Mouse (Mus musculus): ENCODE data around the gene Mafg. TPM values are rescaled to one million over a fixed set of nuclear protein-coding genes. Genes with fewer than 3 reads are reported as not detected.

Mafg gene
- polyA plus RNA-seq, 1 experiment from 2014 or later, result 37.5 TPM

GRCm38 (mm10) chr11:120579316-120580107 is 53.9 kb downstream of the Mafg start:
- Histone ChIP-seq H3K9me3 (replicated peaks; ENCODE audit: control insufficient read depth, low read length, poor library complexity, severe bottlenecking) (no peaks in the 10 kb centered on the region), H3K4me2 (ENCODE audit: low read length) (peak overlapping the region; percentile 99), H3K4me3 (ENCODE audit: low read depth, low read length) (peak overlapping the region; percentile 86), H3K27ac (ENCODE audit: low read length) (peak overlapping the region; percentile 90), H3K4me1 (ENCODE audit: control insufficient read depth, insufficient read depth, low read length) (peaks cover 24% of the 10 kb centered on the region), H3K9ac (ENCODE audit: low read depth, low read length) (peak overlapping the region; percentile 99), H3K27me3 (ENCODE audit: control insufficient read depth, insufficient read depth, low read depth, low read length) (no peaks in the 10 kb centered on the region), H3K36me3 (ENCODE audit: control insufficient read depth, insufficient read depth, low read length) (peaks cover 19% of the 10 kb centered on the region)
- ATAC-seq, result no peak
- 62% methylated on average over 15 of the region's 15 CpGs for WGBS

DNA sequence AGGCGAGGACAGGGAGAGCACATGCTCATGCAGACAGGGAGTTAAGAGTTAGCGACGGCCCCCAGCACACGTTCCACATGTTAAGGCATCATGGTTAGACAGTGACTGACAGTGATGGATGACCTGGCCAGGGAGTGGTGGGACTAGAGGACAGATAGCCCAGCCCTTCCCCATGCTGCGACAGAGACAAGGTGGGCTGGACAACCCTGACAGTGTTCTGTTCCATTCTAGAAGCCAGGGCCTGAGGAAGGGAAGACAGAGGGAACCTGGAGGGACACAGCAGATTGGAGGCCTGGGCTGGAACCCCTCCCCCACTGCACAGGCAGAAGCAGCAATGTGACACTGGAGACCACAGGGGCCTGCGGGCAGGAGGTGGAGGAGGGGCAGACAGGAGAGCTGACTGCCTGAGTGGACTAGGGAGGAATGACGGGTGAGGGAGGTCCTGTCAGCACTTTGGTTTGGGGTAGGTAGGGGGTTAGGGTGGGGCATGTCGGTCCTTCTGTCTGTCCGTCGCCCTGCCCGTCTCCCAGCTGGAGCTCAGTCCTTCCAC is 54.6 kb downstream of the Mafg start:
- H3K27ac ChIP-seq (ENCODE audit: low read length), result no peak overlapping the region
- no peak for ATAC-seq

DNA sequence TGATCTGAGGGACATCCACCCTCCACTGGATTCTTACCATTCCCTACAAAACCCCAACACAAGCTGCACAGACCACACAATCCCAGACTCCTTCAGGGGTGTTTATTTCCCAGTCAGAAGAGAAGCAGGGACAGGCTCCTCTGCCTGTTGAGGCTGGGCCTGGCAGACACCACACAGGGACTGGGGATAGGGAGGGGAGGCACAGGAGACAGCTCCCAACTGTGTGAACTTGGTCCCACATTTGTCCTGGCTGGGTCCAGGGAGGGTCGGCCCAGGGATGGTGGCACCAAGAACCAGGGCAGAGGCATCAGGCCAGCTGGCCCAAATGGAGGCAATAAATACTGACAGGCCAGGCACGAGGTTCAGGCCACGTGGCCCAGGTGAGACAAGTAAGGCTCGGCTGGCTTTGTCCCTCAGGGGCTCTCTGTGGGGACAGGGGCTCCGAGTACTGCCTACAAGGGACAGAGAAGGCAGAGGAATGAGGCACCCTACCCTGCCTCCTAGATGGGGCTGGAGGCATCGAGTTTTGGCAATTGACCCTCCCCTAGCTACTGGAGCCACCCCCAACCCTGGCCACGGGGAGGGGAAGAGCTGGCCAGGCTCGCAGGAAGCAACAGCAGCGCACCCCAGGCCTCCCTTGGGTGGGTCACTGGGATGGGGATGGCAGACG is 55.2 kb downstream of the Mafg start:
- no peak overlapping the region for H3K9ac ChIP-seq (ENCODE audit: low read depth, low read length)
- WGBS, result 88% methylated on average over 10 of the region's 10 CpGs
- H3K9me3 ChIP-seq (replicated peaks; ENCODE audit: control insufficient read depth, low read length, poor library complexity, severe bottlenecking), result no peaks in the 10 kb centered on the region
- ATAC-seq, result no peak
- H3K4me1 ChIP-seq (ENCODE audit: control insufficient read depth, insufficient read depth, low read length), result peaks cover 32% of the 10 kb centered on the region
- H3K36me3 ChIP-seq (ENCODE audit: control insufficient read depth, insufficient read depth, low read length), result peaks cover 19% of the 10 kb centered on the region
- no peaks in the 10 kb centered on the region for H3K27me3 ChIP-seq (ENCODE audit: control insufficient read depth, insufficient read depth, low read depth, low read length)
- H3K4me3 ChIP-seq (ENCODE audit: low read depth, low read length), result no peak overlapping the region
- H3K27ac ChIP-seq (ENCODE audit: low read length), result no peak overlapping the region
- no peak overlapping the region for H3K4me2 ChIP-seq (ENCODE audit: low read length)

More for the DNA sequence above, 54.6 kb downstream of the Mafg start:
- H3K9me3 ChIP-seq (replicated peaks; ENCODE audit: control insufficient read depth, low read length, poor library complexity, severe bottlenecking), result no peaks in the 10 kb centered on the region
- H3K4me3 ChIP-seq (ENCODE audit: low read depth, low read length), result no peak overlapping the region
- WGBS, result 92% methylated on average over 11 of the region's 11 CpGs
- no peak overlapping the region for H3K4me2 ChIP-seq (ENCODE audit: low read length)
- no peak overlapping the region for H3K9ac ChIP-seq (ENCODE audit: low read depth, low read length)
- H3K27me3 ChIP-seq (ENCODE audit: control insufficient read depth, insufficient read depth, low read depth, low read length), result no peaks in the 10 kb centered on the region
- H3K4me1 ChIP-seq (ENCODE audit: control insufficient read depth, insufficient read depth, low read length), result peaks cover 32% of the 10 kb centered on the region
- H3K36me3 ChIP-seq (ENCODE audit: control insufficient read depth, insufficient read depth, low read length), result peaks cover 19% of the 10 kb centered on the region

GRCm38 (mm10) chr11:120577211-120578023 is 56.0 kb downstream of the Mafg start:
- H3K4me2 ChIP-seq (ENCODE audit: low read length), result no peak overlapping the region
- H3K27ac ChIP-seq (ENCODE audit: low read length), result no peak overlapping the region
- no peak overlapping the region for H3K4me3 ChIP-seq (ENCODE audit: low read depth, low read length)
- 78% methylated on average over 7 of the region's 7 CpGs for WGBS
- peaks cover 19% of the 10 kb centered on the region for H3K36me3 ChIP-seq (ENCODE audit: control insufficient read depth, insufficient read depth, low read length)
- peaks cover 31% of the 10 kb centered on the region for H3K4me1 ChIP-seq (ENCODE audit: control insufficient read depth, insufficient read depth, low read length)
- H3K9me3 ChIP-seq (replicated peaks; ENCODE audit: control insufficient read depth, low read length, poor library complexity, severe bottlenecking), result no peaks in the 10 kb centered on the region
- H3K27me3 ChIP-seq (ENCODE audit: control insufficient read depth, insufficient read depth, low read depth, low read length), result no peaks in the 10 kb centered on the region
- no peak for ATAC-seq
- no peak overlapping the region for H3K9ac ChIP-seq (ENCODE audit: low read depth, low read length)

- H3K4me3 ChIP-seq (ENCODE audit: low read depth, low read length), result no peak overlapping the region
- ATAC-seq, result no peak
- H3K9ac ChIP-seq (ENCODE audit: low read depth, low read length), result no peak overlapping the region
- H3K4me1 ChIP-seq (ENCODE audit: control insufficient read depth, insufficient read depth, low read length), result peaks cover 31% of the 10 kb centered on the region
- no peaks in the 10 kb centered on the region for H3K9me3 ChIP-seq (replicated peaks; ENCODE audit: control insufficient read depth, low read length, poor library complexity, severe bottlenecking)
- no peaks in the 10 kb centered on the region for H3K27me3 ChIP-seq (ENCODE audit: control insufficient read depth, insufficient read depth, low read depth, low read length)
- H3K36me3 ChIP-seq (ENCODE audit: control insufficient read depth, insufficient read depth, low read length), result peaks cover 19% of the 10 kb centered on the region
- no peak overlapping the region for H3K27ac ChIP-seq (ENCODE audit: low read length)
- WGBS, result 90% methylated on average over 3 of the region's 3 CpGs
- no peak overlapping the region for H3K4me2 ChIP-seq (ENCODE audit: low read length)
Measured at GRCm38 (mm10) chr11:120576365-120576981, 56.9 kb downstream of the Mafg start.

- Histone ChIP-seq H3K9ac (ENCODE audit: low read depth, low read length) (no peak overlapping the region), H3K4me1 (ENCODE audit: control insufficient read depth, insufficient read depth, low read length) (peaks cover 34% of the 10 kb centered on the region), H3K27ac (ENCODE audit: low read length) (no peak overlapping the region), H3K36me3 (ENCODE audit: control insufficient read depth, insufficient read depth, low read length) (peaks cover 19% of the 10 kb centered on the region), H3K9me3 (replicated peaks; ENCODE audit: control insufficient read depth, low read length, poor library complexity, severe bottlenecking) (no peaks in the 10 kb centered on the region), H3K27me3 (ENCODE audit: control insufficient read depth, insufficient read depth, low read depth, low read length) (no peaks in the 10 kb centered on the region), H3K4me3 (ENCODE audit: low read depth, low read length) (no peak overlapping the region), H3K4me2 (ENCODE audit: low read length) (no peak overlapping the region)
- no peak for ATAC-seq
Measured at GRCm38 (mm10) chr11:120575940-120576339, 57.5 kb downstream of the Mafg start.

Small RNA genes within 50 kb of the gene (microRNA-seq; reads per million reads assigned to microRNA genes)
- 1.6 reads per million for gene Mir6936

Other genes with a start within 250 kb of the Mafg start
- gene Nploc4, start 195.9 kb downstream of the Mafg start, polyA plus RNA-seq (2015; fragmentation: Nextera tagmentation; extraction: Ambion mirVana), result 28.7 and 30.4 TPM in 2 replicates
- not detected in 2 replicates for gene Tspan10, start 191.0 kb downstream of the Mafg start, polyA plus RNA-seq (2015; fragmentation: Nextera tagmentation; extraction: Ambion mirVana)
- gene Pde6g, start 180.1 kb downstream of the Mafg start, polyA plus RNA-seq (2015; fragmentation: Nextera tagmentation; extraction: Ambion mirVana), result 0.34 and 0.36 TPM in 2 replicates
- gene Oxld1, start 175.5 kb downstream of the Mafg start, polyA plus RNA-seq (2015; fragmentation: Nextera tagmentation; extraction: Ambion mirVana), result 10.9 and 11.7 TPM in 2 replicates
- gene Ccdc137, start 175.5 kb downstream of the Mafg start, polyA plus RNA-seq (2015; fragmentation: Nextera tagmentation; extraction: Ambion mirVana), result 25.4 and 28.2 TPM in 2 replicates
- gene Arl16, start 166.0 kb downstream of the Mafg start, polyA plus RNA-seq (2015; fragmentation: Nextera tagmentation; extraction: Ambion mirVana), result 51.5 and 58.7 TPM in 2 replicates
- gene Mrpl12, start 149.0 kb downstream of the Mafg start, polyA plus RNA-seq (2015; fragmentation: Nextera tagmentation; extraction: Ambion mirVana), result 118 and 130 TPM in 2 replicates
- 23.1 and 24.8 TPM in 2 replicates for gene Slc25a10, start 141.8 kb downstream of the Mafg start, polyA plus RNA-seq (2015; fragmentation: Nextera tagmentation; extraction: Ambion mirVana)
- 0.13 and 0.31 TPM in 2 replicates for gene Gcgr, start 102.9 kb downstream of the Mafg start, polyA plus RNA-seq (2015; fragmentation: Nextera tagmentation; extraction: Ambion mirVana)
- gene Mcrip1, start 83.9 kb downstream of the Mafg start, polyA plus RNA-seq (2015; fragmentation: Nextera tagmentation; extraction: Ambion mirVana), result 232 and 233 TPM in 2 replicates
- not detected in 2 replicates for gene Ppp1r27, start 82.5 kb downstream of the Mafg start, polyA plus RNA-seq (2015; fragmentation: Nextera tagmentation; extraction: Ambion mirVana)
- gene P4hb, start 60.3 kb downstream of the Mafg start, polyA plus RNA-seq (2015; fragmentation: Nextera tagmentation; extraction: Ambion mirVana), result 233 and 257 TPM in 2 replicates
- 439 and 443 TPM in 2 replicates for gene Arhgdia, start 52.0 kb downstream of the Mafg start, polyA plus RNA-seq (2015; fragmentation: Nextera tagmentation; extraction: Ambion mirVana)
- 194 and 223 TPM in 2 replicates for gene Alyref, start 35.2 kb downstream of the Mafg start, polyA plus RNA-seq (2015; fragmentation: Nextera tagmentation; extraction: Ambion mirVana)
- gene Anapc11, start 35.2 kb downstream of the Mafg start, polyA plus RNA-seq (2015; fragmentation: Nextera tagmentation; extraction: Ambion mirVana), result 189 and 196 TPM in 2 replicates
- not detected in 2 replicates for gene Npb, start 25.1 kb downstream of the Mafg start, polyA plus RNA-seq (2015; fragmentation: Nextera tagmentation; extraction: Ambion mirVana)
- 218 and 239 TPM in 2 replicates for gene Pcyt2, start 15.7 kb downstream of the Mafg start, polyA plus RNA-seq (2015; fragmentation: Nextera tagmentation; extraction: Ambion mirVana)
- gene Sirt7, start 8.4 kb downstream of the Mafg start, polyA plus RNA-seq (2015; fragmentation: Nextera tagmentation; extraction: Ambion mirVana), result 39.3 and 46.2 TPM in 2 replicates
- gene Pycr1, start 10.2 kb upstream of the Mafg start, polyA plus RNA-seq (2015; fragmentation: Nextera tagmentation; extraction: Ambion mirVana), result 18.1 TPM in 2 replicates
- 1.1 TPM in 2 replicates for gene Myadml2, start 14.6 kb upstream of the Mafg start, polyA plus RNA-seq (2015; fragmentation: Nextera tagmentation; extraction: Ambion mirVana)
- gene Notum, start 27.6 kb upstream of the Mafg start, polyA plus RNA-seq (2015; fragmentation: Nextera tagmentation; extraction: Ambion mirVana), result 1.1 and 1.9 TPM in 2 replicates
- gene Aspscr1, start 39.4 kb upstream of the Mafg start, polyA plus RNA-seq (2015; fragmentation: Nextera tagmentation; extraction: Ambion mirVana), result 144 and 145 TPM in 2 replicates
- gene Cenpx, start 80.1 kb upstream of the Mafg start, polyA plus RNA-seq (2015; fragmentation: Nextera tagmentation; extraction: Ambion mirVana), result 88.8 and 92.2 TPM in 2 replicates
- gene Lrrc45, start 80.3 kb upstream of the Mafg start, polyA plus RNA-seq (2015; fragmentation: Nextera tagmentation; extraction: Ambion mirVana), result 86.6 and 87.9 TPM in 2 replicates
- gene Rac3, start 87.9 kb upstream of the Mafg start, polyA plus RNA-seq (2015; fragmentation: Nextera tagmentation; extraction: Ambion mirVana), result 624 and 719 TPM in 2 replicates
- gene Dcxr, start 93.7 kb upstream of the Mafg start, polyA plus RNA-seq (2015; fragmentation: Nextera tagmentation; extraction: Ambion mirVana), result 5.8 and 7.0 TPM in 2 replicates
- gene Cbr2, start 98.5 kb upstream of the Mafg start, polyA plus RNA-seq (2015; fragmentation: Nextera tagmentation; extraction: Ambion mirVana), result 0.87 and 1.6 TPM in 2 replicates
- gene Hmga1b, start 129.2 kb upstream of the Mafg start, polyA plus RNA-seq (2015; fragmentation: Nextera tagmentation; extraction: Ambion mirVana), result 1.3 and 2.8 TPM in 2 replicates
- gene Rfng, start 150.6 kb upstream of the Mafg start, polyA plus RNA-seq (2015; fragmentation: Nextera tagmentation; extraction: Ambion mirVana), result 133 and 145 TPM in 2 replicates
- 270 and 288 TPM in 2 replicates for gene Gps1, start 150.7 kb upstream of the Mafg start, polyA plus RNA-seq (2015; fragmentation: Nextera tagmentation; extraction: Ambion mirVana)
- gene Dus1l, start 162.8 kb upstream of the Mafg start, polyA plus RNA-seq (2015; fragmentation: Nextera tagmentation; extraction: Ambion mirVana), result 38.1 and 42.2 TPM in 2 replicates
- 102 and 108 TPM in 2 replicates for gene Fasn, start 190.9 kb upstream of the Mafg start, polyA plus RNA-seq (2015; fragmentation: Nextera tagmentation; extraction: Ambion mirVana)